Mouse (Mus musculus) embryonic fibroblast, embryonic 13.5 days (primary cell): ENCODE measurements around the gene Trappc11. TPM values are rescaled to one million over a fixed set of nuclear protein-coding genes. Genes with fewer than 3 reads are reported as not detected.
"Not testable (repeated sequence)": the region's sequence is repeated elsewhere in the genome, so short reads cannot be mapped to it uniquely, and the experiment has no call there.

Experiments
- H3K27ac ChIP-seq: 2 replicates; pipeline ENCODE4 v1.5.1; 2012; ENCODE audit warnings: low read length, control low read depth, inconsistent platforms; ENCODE audit not compliant: insufficient read depth
- H3K4me1 ChIP-seq: 2 replicates; pipeline ENCODE4 v1.6.1; 2011; ENCODE audit warnings: low read length; ENCODE audit not compliant: control insufficient read depth, insufficient read depth
- H3K4me3 ChIP-seq: 2 replicates; pipeline ENCODE4 v1.5.1; 2011; ENCODE audit warnings: mild to moderate bottlenecking, control low read depth, low read length; ENCODE audit not compliant: insufficient read depth
- CTCF ChIP-seq: IDR thresholded peaks from 2 replicates; pipeline ENCODE4 v1.5.1; 2011; ENCODE audit warnings: mild to moderate bottlenecking, control low read depth, low read length, moderate library complexity, borderline replicate concordance; ENCODE audit not compliant: insufficient read depth
- POLR2A ChIP-seq: IDR thresholded peaks from 2 replicates; pipeline ENCODE4 v1.6.1; 2011; ENCODE audit warnings: low read depth, mild to moderate bottlenecking, control low read depth, low read length, moderate library complexity
- polyA plus RNA-seq: library from polyadenylated mRNA; stranded (reverse); fragments of >200 nt; gene quantifications from 2 replicates; pipeline ENCODE4 v1.2.4, GENCODE M21; 2011; ENCODE audit warnings: low read depth; ENCODE audit not compliant: missing spikeins, insufficient read length

Gene Trappc11
- polyA plus RNA-seq, 1 experiment: 29.2 TPM

DNA sequence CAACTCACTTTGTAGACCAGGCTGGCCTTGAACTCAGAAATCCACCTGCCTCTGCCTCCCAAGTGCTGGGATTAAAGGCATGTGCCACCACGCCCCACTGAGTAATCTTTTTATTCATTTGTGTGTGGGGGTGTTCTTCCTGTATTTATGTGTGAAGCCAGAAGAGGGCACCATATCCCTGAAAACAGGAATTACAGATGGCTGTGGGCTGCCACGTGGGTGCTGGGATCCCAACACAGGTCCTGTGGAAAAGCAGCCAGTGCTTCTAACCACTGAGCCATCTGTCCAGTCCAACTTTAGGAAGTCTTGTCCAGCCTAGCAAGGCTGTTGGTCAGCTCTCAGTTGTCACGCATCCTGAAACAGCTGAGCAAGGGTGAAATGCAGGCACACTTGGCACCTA, 46.0 kb downstream of the Trappc11 start:
- Histone ChIP-seq H3K27ac (no peak overlapping the region), H3K4me3 (no peak overlapping the region), H3K4me1 (no peaks in the 10 kb centered on the region)
- TF ChIP-seq POLR2A (no peak), CTCF (no peak)

DNA sequence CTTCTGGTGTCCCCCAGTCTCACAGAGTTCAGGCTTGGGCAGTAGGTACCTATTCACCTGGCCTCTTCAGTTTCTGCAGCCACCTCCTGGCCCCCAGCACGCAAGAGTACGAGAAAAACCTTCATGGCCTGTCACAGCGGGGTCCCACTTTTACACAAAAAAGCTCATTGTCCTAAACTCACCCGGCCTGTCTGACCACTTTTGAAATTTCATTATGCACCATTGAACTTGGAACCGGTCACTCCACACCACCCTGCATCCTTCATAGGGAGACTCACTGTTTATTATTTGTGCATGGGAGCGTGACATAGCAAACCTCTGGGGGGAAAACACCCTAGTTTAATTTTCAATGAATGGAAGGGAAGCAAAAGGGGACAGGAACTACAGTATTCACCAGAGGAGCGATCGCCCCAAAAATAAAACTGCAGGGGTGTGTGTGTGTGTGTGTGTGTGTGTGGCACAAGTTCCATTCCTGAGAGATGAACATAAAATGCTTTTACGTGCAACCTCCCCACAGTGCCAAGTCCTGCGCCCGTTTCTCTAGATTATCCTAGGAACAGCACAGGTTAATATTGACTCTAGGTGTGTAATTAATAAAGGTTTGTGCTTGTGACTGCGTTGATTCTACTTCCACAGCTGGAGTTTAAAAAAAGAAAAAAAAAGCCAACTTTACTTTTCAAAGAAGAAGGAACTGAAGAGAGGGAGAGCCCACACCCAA, 50.8 kb downstream of the Trappc11 start:
- Histone ChIP-seq H3K27ac (no peak overlapping the region), H3K4me3 (no peak overlapping the region), H3K4me1 (no peaks in the 10 kb centered on the region)
- TF ChIP-seq POLR2A (no peak), CTCF (no peak)

DNA sequence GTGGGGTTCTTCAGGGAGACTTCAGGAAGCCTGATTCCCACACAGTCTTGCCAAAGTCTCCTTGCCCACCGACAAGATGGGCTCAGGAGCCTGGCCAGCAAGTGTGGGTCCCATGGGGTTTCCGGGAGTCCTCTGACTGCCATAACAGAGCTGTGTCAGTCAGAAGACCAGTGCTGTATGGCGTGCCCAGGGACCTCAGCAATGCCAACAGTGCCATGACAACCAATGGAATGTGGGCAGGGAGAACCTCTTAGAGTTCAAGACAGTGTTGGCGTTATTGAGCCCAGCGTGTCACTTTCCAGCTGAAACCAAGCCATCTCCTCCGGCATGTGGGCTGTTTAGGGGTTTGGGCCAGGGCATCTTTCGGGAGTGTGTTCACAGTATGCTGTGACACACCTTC, 53.2 kb downstream of the Trappc11 start:
- Histone ChIP-seq H3K27ac (no peak overlapping the region), H3K4me1 (no peaks in the 10 kb centered on the region), H3K4me3 (no peak overlapping the region)
- TF ChIP-seq POLR2A (no peak), CTCF (no peak)

DNA sequence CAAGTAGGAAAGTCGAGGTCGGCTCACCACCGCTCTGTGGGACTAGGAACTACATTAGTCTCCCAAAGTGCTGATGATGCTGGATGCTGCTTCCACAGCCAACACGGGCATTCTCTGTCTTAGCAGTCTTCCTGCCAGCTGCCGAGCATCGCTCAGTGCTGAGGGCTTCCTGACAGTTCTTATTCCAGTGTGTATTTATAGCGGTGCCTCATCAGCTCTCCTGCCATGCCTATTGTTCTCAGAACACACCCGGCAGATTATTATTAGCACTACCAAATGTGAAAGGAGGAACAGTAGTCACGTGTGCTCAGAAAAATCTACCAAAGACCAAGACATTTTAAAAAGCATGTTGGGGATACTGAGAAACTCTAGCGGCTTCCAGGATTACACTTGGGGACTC, 71.6 kb downstream of the Trappc11 start:
- TF ChIP-seq CTCF (no peak), POLR2A (no peak)
- H3K4me3 ChIP-seq: no peak overlapping the region
- H3K4me1 ChIP-seq: no peaks in the 10 kb centered on the region
- H3K27ac ChIP-seq: no peak overlapping the region

DNA sequence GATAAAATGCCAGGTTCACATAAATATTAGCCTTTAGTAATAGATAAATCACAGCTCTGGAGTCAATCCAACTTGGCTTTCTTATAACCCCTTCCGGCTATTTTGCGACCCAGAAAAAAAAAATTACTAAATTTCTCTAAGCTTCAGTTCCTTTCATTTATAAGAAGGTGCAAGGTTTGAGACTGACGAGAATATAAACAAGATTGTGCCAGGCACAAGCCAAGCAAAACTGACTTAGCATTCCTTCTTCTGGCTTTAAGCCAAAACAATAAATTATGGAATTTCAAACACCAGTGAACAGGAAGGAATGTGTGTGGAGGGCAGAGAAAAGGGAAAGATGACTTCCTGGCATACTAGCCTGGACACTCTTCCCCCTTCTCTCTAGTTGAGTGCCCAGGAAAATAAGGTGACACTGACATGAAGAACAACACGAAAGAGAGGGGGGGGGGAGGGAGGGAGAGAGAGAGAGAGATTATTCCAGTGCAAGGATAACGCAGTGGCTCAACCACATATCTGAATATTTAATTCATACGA, 74.0 kb downstream of the Trappc11 start:
- Histone ChIP-seq H3K4me1 (no peaks in the 10 kb centered on the region), H3K4me3 (no peak overlapping the region), H3K27ac (no peak overlapping the region)
- TF ChIP-seq POLR2A: no peak
- TF ChIP-seq CTCF: no peak

DNA sequence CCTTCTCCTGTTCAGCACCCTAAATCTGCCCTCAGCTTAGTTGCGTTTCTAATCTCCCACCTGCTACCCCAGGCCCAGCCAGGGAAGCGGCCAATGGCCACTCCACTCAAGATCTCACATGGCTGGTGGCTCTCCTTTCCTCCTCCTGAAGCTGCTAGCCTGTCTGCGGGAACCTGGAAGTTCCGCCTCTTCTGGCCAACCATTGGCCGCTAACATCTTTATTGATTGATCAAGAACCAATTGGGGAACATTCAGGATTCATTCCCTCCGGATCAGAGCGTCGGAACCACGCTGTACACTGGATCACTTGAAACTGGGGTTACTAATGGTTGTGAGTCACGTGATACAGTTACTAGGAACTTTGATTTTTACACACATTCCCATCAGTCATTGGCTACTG, 74.7 kb downstream of the Trappc11 start:
- no peak overlapping the region for H3K27ac ChIP-seq
- H3K4me3 ChIP-seq: no peak overlapping the region
- no peaks in the 10 kb centered on the region for H3K4me1 ChIP-seq
- TF ChIP-seq POLR2A (no peak), CTCF (no peak)

DNA sequence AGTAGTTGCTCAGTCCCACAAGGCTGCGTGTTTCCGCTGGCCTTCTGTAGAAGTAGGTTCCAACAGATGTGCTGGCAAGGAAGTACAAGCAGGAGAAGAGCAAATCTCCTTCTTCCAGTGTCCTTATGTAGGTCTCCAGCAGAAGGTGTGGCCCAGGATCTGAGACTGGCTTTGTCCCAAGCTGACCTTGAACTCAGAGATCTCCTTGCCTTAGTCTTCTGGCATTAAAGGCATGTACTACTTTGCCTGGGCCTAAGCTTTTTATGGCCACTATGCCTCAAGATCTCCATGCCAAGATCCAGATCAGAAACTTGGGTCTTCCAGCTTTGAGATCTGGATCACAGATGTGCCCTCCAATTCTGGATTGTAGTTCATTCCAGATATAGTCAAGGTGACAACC, 84.1 kb downstream of the Trappc11 start:
- not testable (repeated sequence) for H3K4me1 ChIP-seq, H3K27ac ChIP-seq, H3K4me3 ChIP-seq

DNA sequence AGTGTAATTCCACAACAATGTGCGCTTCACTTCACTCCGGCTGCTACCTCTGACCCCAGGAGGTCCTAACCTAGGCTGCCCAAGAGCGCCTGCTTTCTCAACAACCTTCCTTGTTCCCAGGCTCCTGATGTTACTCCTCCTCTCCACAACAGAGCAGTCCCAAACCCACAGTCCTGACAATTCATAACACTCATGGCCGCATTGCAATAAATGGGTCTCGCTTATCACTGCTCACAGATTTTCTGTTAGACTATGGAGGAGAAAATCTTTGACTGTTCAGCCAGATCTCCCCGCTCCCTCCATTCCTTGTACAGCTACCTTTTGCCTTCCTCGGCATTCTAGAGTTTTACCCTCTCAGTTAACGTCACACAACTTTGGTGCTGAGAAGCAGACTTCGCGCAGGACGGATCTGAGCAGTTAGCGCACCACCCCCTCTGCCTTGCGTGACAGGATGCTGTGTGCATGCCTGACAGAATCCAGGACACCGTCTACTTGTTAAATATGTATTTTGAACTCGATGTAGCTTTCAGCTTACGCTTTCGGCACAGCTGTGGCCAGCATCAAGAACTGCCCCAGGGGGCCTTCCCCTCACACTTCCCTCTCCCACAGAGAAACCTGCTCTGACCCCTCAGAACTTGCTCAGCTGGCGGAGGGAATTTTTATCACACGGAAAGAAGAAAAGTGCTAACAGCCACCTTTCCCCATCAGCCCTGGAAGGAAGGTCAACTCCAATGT, 86.8 kb downstream of the Trappc11 start, which contains the start of gene Stox2:
Stox2 (minus strand) TSS at position 51 of the 735 bp plus-strand sequence.
- Histone ChIP-seq H3K4me1 (no peaks in the 10 kb centered on the region), H3K4me3 (no peak within 1 kb of the TSS), H3K27ac (no peak within 1 kb of the TSS)
- no peak for TF ChIP-seq CTCF
- no peak for TF ChIP-seq POLR2A

Other genes starting within 250 kb of the Trappc11 start
- gene Stox2, start 87.1 kb downstream of the Trappc11 start, polyA plus RNA-seq: 30.9 and 33.7 TPM in 2 replicates
- gene Rwdd4a, start 194 bp upstream of the Trappc11 start, polyA plus RNA-seq: 36.1 and 42.3 TPM in 2 replicates
- 18.9 and 24.4 TPM in 2 replicates for gene Ing2, start 142.1 kb upstream of the Trappc11 start, polyA plus RNA-seq
- 9.8 and 10.4 TPM in 2 replicates for gene Cdkn2aip, start 180.5 kb upstream of the Trappc11 start, polyA plus RNA-seq